25 mouse cellular contexts compared by ENCODE assay signal in genomic region chr17:94001515-94001914, GRCm38 (mm10).
DNase-seq lines count a peak whose midpoint lies in the region; ATAC-seq lines count a peak whose summit lies in the region.
"Had no signal": no experiment of that assay in that cellular context is flagged by ENCODE, and none has a peak within 500 bp of the region (broad histone marks: within the 10 kb centered on the region; RNA-seq: fewer than 3 reads in every experiment).

No protein-coding gene starts in this region.

- H3K27me3 ChIP-seq in midbrain, embryonic 14.5 days (ENCODE audit: control insufficient read depth, insufficient read depth, low read length): no peaks in the 10 kb centered on the region
- no peaks in the 10 kb centered on the region for H3K27me3 ChIP-seq in midbrain, embryonic 13.5 days
- H3K27me3 ChIP-seq: embryonic facial prominence, embryonic 13.5 days; forebrain, embryonic 13.5 days; hindbrain, embryonic 12.5 days; intestine, embryonic 15.5 days had no signal

- H3K4me3 ChIP-seq in midbrain, embryonic 14.5 days (replicated peaks; ENCODE audit: low read depth, low read length): no peak overlapping the region
- no peak overlapping the region for H3K4me3 ChIP-seq in midbrain, embryonic 13.5 days (replicated peaks)
- H3K4me3 ChIP-seq: embryonic facial prominence, embryonic 10.5 days; embryonic facial prominence, embryonic 13.5 days; forebrain, embryonic 10.5 days; forebrain, embryonic 13.5 days; hindbrain, embryonic 12.5 days; intestine, embryonic 15.5 days had no signal

- H3K4me2 ChIP-seq in midbrain, embryonic 14.5 days (ENCODE audit: low read length): no peak overlapping the region
- no peak overlapping the region for H3K4me2 ChIP-seq in midbrain, embryonic 13.5 days (replicated peaks)
- H3K4me2 ChIP-seq: embryonic facial prominence, embryonic 13.5 days; forebrain, embryonic 13.5 days; heart, embryonic 11.5 days; hindbrain, embryonic 12.5 days; intestine, embryonic 15.5 days had no signal

- ATAC-seq in frontal cortex, adult (ENCODE audit: low TSS enrichment): peak; percentile 81
- no peak for ATAC-seq in midbrain, embryonic 14.5 days (ENCODE audit: low FRiP score, low TSS enrichment)
- ATAC-seq in midbrain, embryonic 13.5 days: no peak
- ATAC-seq: forebrain, embryonic 13.5 days; forebrain, embryonic 16.5 days; hindbrain, embryonic 16.5 days; intestine, embryonic 15.5 days had no signal

- H3K27ac ChIP-seq in midbrain, embryonic 14.5 days (replicated peaks; ENCODE audit: low read depth, low read length): no peak overlapping the region
- no peak overlapping the region; the same call in 1 of the 2 replicates for H3K27ac ChIP-seq in midbrain, embryonic 13.5 days
- H3K27ac ChIP-seq: embryonic facial prominence, embryonic 10.5 days; embryonic facial prominence, embryonic 13.5 days; forebrain, embryonic 10.5 days; forebrain, embryonic 13.5 days; hindbrain, embryonic 12.5 days; intestine, embryonic 15.5 days had no signal

- H3K9ac ChIP-seq in midbrain, embryonic 14.5 days (replicated peaks; ENCODE audit: low read length): no peak overlapping the region
- no peak overlapping the region for H3K9ac ChIP-seq in midbrain, embryonic 13.5 days (replicated peaks)
- H3K9ac ChIP-seq: embryonic facial prominence, embryonic 13.5 days; forebrain, embryonic 13.5 days; hindbrain, embryonic 12.5 days; intestine, embryonic 15.5 days had no signal

- no peaks in the 10 kb centered on the region for H3K36me3 ChIP-seq in midbrain, embryonic 14.5 days (ENCODE audit: control insufficient read depth, insufficient read depth, low read length)
- H3K36me3 ChIP-seq in midbrain, embryonic 13.5 days: no peaks in the 10 kb centered on the region
- H3K36me3 ChIP-seq: embryonic facial prominence, embryonic 10.5 days; embryonic facial prominence, embryonic 13.5 days; forebrain, embryonic 10.5 days; hindbrain, embryonic 12.5 days; intestine, embryonic 15.5 days had no signal

- H3K9me3 ChIP-seq in midbrain, embryonic 14.5 days (ENCODE audit: control insufficient read depth, low read length): no peaks in the 10 kb centered on the region
- H3K9me3 ChIP-seq in midbrain, embryonic 13.5 days: no peaks in the 10 kb centered on the region
- H3K9me3 ChIP-seq: embryonic facial prominence, embryonic 10.5 days; embryonic facial prominence, embryonic 13.5 days; forebrain, embryonic 10.5 days; forebrain, embryonic 13.5 days; hindbrain, embryonic 12.5 days; intestine, embryonic 15.5 days had no signal

- no peak for DNase-seq in frontal cortex, postnatal 14 days (ENCODE audit: low spot score in 2 of 2)
- DNase-seq in midbrain, embryonic 14.5 days: peak; percentile 1
- DNase-seq in brain, adult 2 months (ENCODE audit: low read depth, low spot score): peak; percentile 8
- DNase-seq in kidney, postnatal 4 days: no peak
- no peak for DNase-seq in spleen, adult 12 weeks (ENCODE audit: low spot score)
- no peak for DNase-seq in thymus, postnatal 0 days (ENCODE audit: low spot score)
- DNase-seq: adrenal gland, postnatal 10 days; adrenal gland, postnatal 36 days; cerebellum, adult 11 months; cerebellum, adult 2 months; cerebellum, adult 9-11 months; cerebellum, postnatal 25 days; embryo, embryonic 11 days; heart, adult 11 months had no signal

- H3K4me1 ChIP-seq in midbrain, embryonic 14.5 days (ENCODE audit: control insufficient read depth, insufficient read depth, low read length): no peaks in the 10 kb centered on the region
- no peaks in the 10 kb centered on the region for H3K4me1 ChIP-seq in midbrain, embryonic 13.5 days (replicated peaks)
- H3K4me1 ChIP-seq: embryonic facial prominence, embryonic 10.5 days; embryonic facial prominence, embryonic 13.5 days; forebrain, embryonic 10.5 days; forebrain, embryonic 13.5 days; hindbrain, embryonic 12.5 days; intestine, embryonic 15.5 days had no signal

Comparison
In these comparisons a context has a peak if more than half of its experiments do, and no peak if none do; other contexts are left out.
1. DNase-seq: peak in midbrain, embryonic 14.5 days (single experiment) and brain, adult 2 months (single experiment); none in frontal cortex, postnatal 14 days (0 of 2), kidney, postnatal 4 days (0 of 2), spleen, adult 12 weeks (single experiment) and thymus, postnatal 0 days (single experiment).